Mouse (Mus musculus): Measurements from ENCODE around the gene Ntsr2. TPM values are rescaled to one million over a fixed set of nuclear protein-coding genes. Genes with fewer than 3 reads are reported as not detected.
A peak's percentile ranks its signal among the peaks of the same experiment; 100 is the strongest.

Gene Ntsr2
- polyA plus RNA-seq (2012; ENCODE audit: insufficient read depth, insufficient read length, low replicate concordance, missing spikeins): not detected in 2 replicates

GRCm38 (mm10) chr12:16653332-16654093 is at the start of gene Ntsr2:
Gene Ntsr2 (plus strand): TSS chr12:16653382.
- Histone ChIP-seq H3K4me3 (ENCODE audit: insufficient read depth, low read depth, low read length) (peak within 1 kb of the TSS; percentile 36), H3K27ac (ENCODE audit: insufficient read depth, low read depth, low read length) (no peak within 1 kb of the TSS), H3K4me1 (ENCODE audit: control insufficient read depth, insufficient read depth, low read length) (peaks cover 8% of the 10 kb centered on the region)
- TF ChIP-seq POLR2A (IDR thresholded peaks at IDR 0.05; ENCODE audit: insufficient read depth, low read depth, low read length): no peak
- 4% methylated on average over 58 of the region's 58 CpGs for WGBS

GRCm38 (mm10) chr12:16605624-16606023 is 47.6 kb upstream of the Ntsr2 start:
- TF ChIP-seq CTCF (IDR thresholded peaks at IDR 0.05; ENCODE audit: insufficient read depth, low read depth, low read length): no peak
- TF ChIP-seq POLR2A (IDR thresholded peaks at IDR 0.05; ENCODE audit: insufficient read depth, low read depth, low read length): no peak
- WGBS: 90% methylated on average over 5 of the region's 5 CpGs

DNA sequence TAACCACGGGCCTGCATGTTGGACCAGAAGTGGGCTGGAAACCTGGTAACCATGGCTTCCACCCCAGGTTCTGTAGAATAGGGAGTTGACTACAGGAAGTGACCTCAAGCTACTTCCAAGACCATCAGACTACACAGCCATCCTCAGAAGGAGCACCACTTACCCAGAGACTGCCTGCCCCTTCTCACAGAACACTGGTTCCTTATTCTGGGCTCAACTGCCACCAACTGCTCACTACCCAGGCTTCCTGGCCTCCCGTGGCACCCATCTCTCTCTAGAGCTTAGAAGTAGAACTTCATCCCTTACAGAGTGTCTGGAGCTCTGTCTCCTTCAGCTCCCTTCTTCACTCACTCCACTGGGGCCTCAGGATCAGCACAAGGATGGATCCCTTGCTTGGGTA is 42.2 kb upstream of the Ntsr2 start, which contains the start of gene Lpin1:
Lpin1 (minus strand) TSS at position 31 of the 400 bp plus-strand sequence.
- WGBS: 87% methylated on average over 2 of the region's 2 CpGs
- Histone ChIP-seq H3K27ac (ENCODE audit: insufficient read depth, low read depth, low read length) (no peak within 1 kb of the TSS), H3K4me3 (ENCODE audit: insufficient read depth, low read depth, low read length) (no peak within 1 kb of the TSS), H3K4me1 (ENCODE audit: control insufficient read depth, insufficient read depth, low read length) (peaks cover 6% of the 10 kb centered on the region)
- no peak for TF ChIP-seq CTCF (IDR thresholded peaks at IDR 0.05; ENCODE audit: insufficient read depth, low read depth, low read length)
- no peak for TF ChIP-seq POLR2A (IDR thresholded peaks at IDR 0.05; ENCODE audit: insufficient read depth, low read depth, low read length)

More at GRCm38 (mm10) chr12:16605624-16606023, 47.6 kb upstream of the Ntsr2 start:
- Histone ChIP-seq H3K4me3 (ENCODE audit: insufficient read depth, low read depth, low read length) (no peak overlapping the region), H3K4me1 (ENCODE audit: control insufficient read depth, insufficient read depth, low read length) (no peaks in the 10 kb centered on the region), H3K27ac (ENCODE audit: insufficient read depth, low read depth, low read length) (no peak overlapping the region)

GRCm38 (mm10) chr12:16614556-16614955 is 38.6 kb upstream of the Ntsr2 start:
- Histone ChIP-seq H3K4me3 (ENCODE audit: insufficient read depth, low read depth, low read length) (no peak overlapping the region), H3K27ac (ENCODE audit: insufficient read depth, low read depth, low read length) (no peak overlapping the region), H3K4me1 (ENCODE audit: control insufficient read depth, insufficient read depth, low read length) (peaks cover 17% of the 10 kb centered on the region)
- 73% methylated on average over 3 of the region's 3 CpGs for WGBS
- TF ChIP-seq CTCF (IDR thresholded peaks at IDR 0.05; ENCODE audit: insufficient read depth, low read depth, low read length) (no peak), POLR2A (IDR thresholded peaks at IDR 0.05; ENCODE audit: insufficient read depth, low read depth, low read length) (no peak)

GRCm38 (mm10) chr12:16615738-16616137 is 37.4 kb upstream of the Ntsr2 start:
- H3K4me3 ChIP-seq (ENCODE audit: insufficient read depth, low read depth, low read length): no peak overlapping the region
- 51% methylated on average over 2 of the region's 2 CpGs for WGBS
- H3K4me1 ChIP-seq (ENCODE audit: control insufficient read depth, insufficient read depth, low read length): peaks cover 19% of the 10 kb centered on the region
- TF ChIP-seq CTCF (IDR thresholded peaks at IDR 0.05; ENCODE audit: insufficient read depth, low read depth, low read length): no peak
- no peak for TF ChIP-seq POLR2A (IDR thresholded peaks at IDR 0.05; ENCODE audit: insufficient read depth, low read depth, low read length)
- no peak overlapping the region for H3K27ac ChIP-seq (ENCODE audit: insufficient read depth, low read depth, low read length)

DNA sequence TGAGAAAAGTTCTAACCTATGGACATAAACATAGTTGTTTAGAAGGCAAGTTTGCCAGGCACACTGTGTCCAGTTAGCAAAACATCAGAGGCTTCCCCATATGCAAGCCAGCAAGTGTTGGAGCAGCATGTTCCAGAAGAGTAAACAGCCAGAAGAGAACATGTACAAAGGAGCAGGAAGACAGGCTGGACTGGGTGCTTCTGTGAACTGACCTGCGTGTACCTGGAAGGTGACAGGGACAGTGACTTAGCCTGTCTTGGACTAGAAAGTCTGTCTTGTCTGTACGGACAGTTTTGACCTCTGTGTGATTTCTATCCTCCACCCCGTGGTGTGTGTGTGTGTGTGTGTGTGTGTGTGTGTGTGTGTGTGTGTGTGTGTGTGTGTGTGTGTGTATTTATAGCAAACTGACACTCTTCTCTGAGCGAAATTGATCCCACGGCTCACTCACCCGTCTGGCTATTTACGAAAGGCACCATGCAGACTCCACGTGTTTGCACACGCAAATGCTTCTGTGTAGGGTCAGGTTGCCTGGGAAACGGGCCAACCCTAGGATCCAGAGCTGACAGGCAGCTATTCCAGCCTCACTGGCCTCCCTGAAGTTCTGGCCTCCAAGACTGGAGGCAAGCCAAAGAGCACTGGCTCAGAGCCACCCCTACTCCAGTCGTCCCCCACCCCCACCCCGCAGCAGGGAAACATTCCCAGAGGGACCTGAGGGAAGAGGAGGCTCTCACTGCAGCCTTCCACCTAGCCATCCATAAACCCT is 34.5 kb upstream of the Ntsr2 start:
- Histone ChIP-seq H3K4me3 (ENCODE audit: insufficient read depth, low read depth, low read length) (no peak overlapping the region), H3K27ac (ENCODE audit: insufficient read depth, low read depth, low read length) (no peak overlapping the region), H3K4me1 (ENCODE audit: control insufficient read depth, insufficient read depth, low read length) (peaks cover 19% of the 10 kb centered on the region)
- WGBS: 18% methylated on average over 12 of the region's 12 CpGs
- TF ChIP-seq CTCF (IDR thresholded peaks at IDR 0.05; ENCODE audit: insufficient read depth, low read depth, low read length) (no peak), POLR2A (IDR thresholded peaks at IDR 0.05; ENCODE audit: insufficient read depth, low read depth, low read length) (no peak)

DNA sequence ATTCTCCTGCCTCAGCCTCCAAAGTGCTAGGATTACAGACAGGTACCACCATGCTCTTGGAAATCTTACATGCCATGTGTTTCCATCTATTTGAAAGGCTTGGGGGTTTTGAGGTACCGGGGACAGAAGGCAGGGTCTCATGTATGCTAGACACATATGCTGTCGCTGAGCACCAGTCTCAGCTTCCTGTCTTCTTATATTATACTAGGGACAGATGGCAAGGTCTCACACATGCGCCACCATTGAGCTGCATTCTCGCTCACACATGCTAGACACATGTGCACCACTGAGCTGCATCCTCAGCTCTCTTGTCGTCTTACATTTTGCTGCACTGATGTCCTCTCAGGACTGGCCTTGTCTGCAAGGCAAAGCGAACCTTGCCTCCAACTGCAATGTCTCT is 33.7 kb upstream of the Ntsr2 start:
- Histone ChIP-seq H3K4me1 (ENCODE audit: control insufficient read depth, insufficient read depth, low read length) (peaks cover 19% of the 10 kb centered on the region), H3K27ac (ENCODE audit: insufficient read depth, low read depth, low read length) (no peak overlapping the region), H3K4me3 (ENCODE audit: insufficient read depth, low read depth, low read length) (no peak overlapping the region)
- no peak for TF ChIP-seq CTCF (IDR thresholded peaks at IDR 0.05; ENCODE audit: insufficient read depth, low read depth, low read length)
- TF ChIP-seq POLR2A (IDR thresholded peaks at IDR 0.05; ENCODE audit: insufficient read depth, low read depth, low read length): no peak
- 93% methylated on average over 6 of the region's 6 CpGs for WGBS

GRCm38 (mm10) chr12:16620230-16620629 is 33.0 kb upstream of the Ntsr2 start:
- 87% methylated on average over 3 of the region's 3 CpGs for WGBS
- TF ChIP-seq CTCF (IDR thresholded peaks at IDR 0.05; ENCODE audit: insufficient read depth, low read depth, low read length) (no peak), POLR2A (IDR thresholded peaks at IDR 0.05; ENCODE audit: insufficient read depth, low read depth, low read length) (no peak)
- H3K4me1 ChIP-seq (ENCODE audit: control insufficient read depth, insufficient read depth, low read length): peaks cover 17% of the 10 kb centered on the region
- no peak overlapping the region for H3K4me3 ChIP-seq (ENCODE audit: insufficient read depth, low read depth, low read length)
- H3K27ac ChIP-seq (ENCODE audit: insufficient read depth, low read depth, low read length): no peak overlapping the region
